Mouse (Mus musculus) cerebellum, postnatal 36 days (tissue): Measurements from ENCODE around the gene Olfr582.

Source experiments
- DNase-seq, 2 experiments: peaks; one replicate each; pipeline ENCODE4 v3.0.0; 2021 to 2022; ENCODE audit warnings: mixed read lengths in 2 of 2

Olfr582 gene

GRCm38 (mm10) chr7:103037724-103038123 lies at the start of gene Olfr582:
Gene Olfr582, plus strand, starts transcription at chr7:103038024.
- DNase-seq = no peak

- no peak for DNase-seq
These were observed 48.6 kb upstream of the Olfr582 start, which contains the start of gene Olfr578 for GRCm38 (mm10) chr7:102989224-102989623. Gene Olfr578, minus strand, starts transcription at chr7:102989324.

DNA sequence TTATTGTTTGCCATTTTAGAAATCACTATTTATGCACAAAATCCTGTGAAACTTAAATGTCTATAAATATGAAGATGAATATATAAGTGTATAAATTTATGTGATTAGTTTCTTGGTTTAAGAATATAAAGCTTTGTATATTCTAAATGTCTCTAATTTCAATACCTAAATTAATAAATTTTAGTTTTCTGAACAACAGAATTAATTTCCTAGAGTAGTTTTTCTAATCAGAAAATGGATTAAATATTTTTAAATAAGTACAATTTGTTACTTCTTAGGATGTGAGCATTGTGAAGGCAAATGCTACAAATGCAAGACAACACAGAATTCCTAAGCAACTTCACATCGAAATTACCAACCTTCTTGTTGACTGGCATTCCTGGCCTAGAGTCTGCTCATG lies 13.2 kb downstream of the Olfr582 start, which contains the start of gene Olfr583:
TSS of gene Olfr583 (plus strand) at position 301 of the 400 bp plus-strand sequence.
- no peak for DNase-seq

- DNase-seq = no peak
These were observed 43.8 kb downstream of the Olfr582 start, which contains the start of gene Olfr584 for GRCm38 (mm10) chr7:103081585-103081984. Gene Olfr584, plus strand, starts transcription at chr7:103081885.
